Mouse (Mus musculus) G1E (cell line): ENCODE measurements around the gene Phox2a. TPM values are rescaled to one million over a fixed set of nuclear protein-coding genes. Genes with fewer than 3 reads are reported as not detected.

Experiments used
- ATAC-seq: 2 replicates; pipeline ENCODE4 v1.8.0; 2016; ENCODE audit warnings: mild to moderate bottlenecking; ENCODE audit not compliant: insufficient number of reproducible peaks, poor library complexity, low FRiP score, severe bottlenecking; ENCODE audit errors: extremely low read depth
- DNase-seq: peaks from one replicate; pipeline ENCODE4 v3.0.0; 2012; ENCODE audit warnings: low spot score
- H3K27me3 ChIP-seq: 2 replicates; pipeline ENCODE4 v1.6.1; 2012; ENCODE audit warnings: mild to moderate bottlenecking, low read length, inconsistent platforms; ENCODE audit not compliant: insufficient read depth
- H3K36me3 ChIP-seq: replicated peaks from 2 replicates; pipeline ENCODE3; 2012; ENCODE audit warnings: mild to moderate bottlenecking, inconsistent platforms
- H3K4me1 ChIP-seq: 2 replicates; pipeline ENCODE4 v1.6.1; 2012; ENCODE audit warnings: low read depth, low read length, inconsistent platforms, mixed read lengths; ENCODE audit not compliant: insufficient read depth
- H3K4me3 ChIP-seq: 2 replicates; pipeline ENCODE4 v1.5.1; 2012; ENCODE audit warnings: low read depth, mild to moderate bottlenecking, inconsistent platforms, low read length, moderate library complexity, mixed read lengths
- H3K9me3 ChIP-seq: replicated peaks from 2 replicates; pipeline ENCODE4 v1.6.1; 2012; ENCODE audit warnings: inconsistent platforms
- CTCF ChIP-seq: IDR thresholded peaks from 2 replicates; pipeline ENCODE4 v1.5.1; 2012; ENCODE audit warnings: low read depth, low read length, inconsistent platforms, mixed read lengths
- GATA1 ChIP-seq: IDR thresholded peaks from 2 replicates; pipeline ENCODE4 v1.6.1; 2012; ENCODE audit warnings: borderline replicate concordance, low read length, inconsistent platforms, mixed read lengths
- GATA2 ChIP-seq: IDR thresholded peaks from 2 replicates; pipeline ENCODE4 v1.6.1; 2012; ENCODE audit warnings: low read depth, low read length, inconsistent platforms, borderline replicate concordance
- POLR2AphosphoS5 ChIP-seq: IDR thresholded peaks from 2 replicates; pipeline ENCODE4 v1.6.1; 2012; ENCODE audit warnings: low read depth, low read length, inconsistent platforms; ENCODE audit not compliant: insufficient replicate concordance
- TAL1 ChIP-seq: conservative IDR thresholded peaks from 2 replicates; pipeline ENCODE4 v1.6.1; 2012; ENCODE audit warnings: low read depth, low read length, inconsistent platforms, mixed read lengths
- polyA plus RNA-seq: library from polyadenylated mRNA; stranded (reverse); fragments of >175 nt; gene quantifications from 2 replicates; pipeline ENCODE4 v1.2.3, GENCODE M21; 2012
- total RNA-seq, 2 experiments: library from RNA; stranded (forward) in 1 of 2; stranded (reverse) in 1 of 2; fragments of 200-1000 nt in 1 of 2; fragments of >200 nt in 1 of 2; fragmentation: Nextera tagmentation in 1 of 2; gene quantifications; 2 replicates each; pipeline ENCODE4 v1.2.3; 2014 to 2017

The Phox2a gene
- total and polyA plus RNA-seq, 3 experiments, result 0.27 TPM; not detected in 2

DNA sequence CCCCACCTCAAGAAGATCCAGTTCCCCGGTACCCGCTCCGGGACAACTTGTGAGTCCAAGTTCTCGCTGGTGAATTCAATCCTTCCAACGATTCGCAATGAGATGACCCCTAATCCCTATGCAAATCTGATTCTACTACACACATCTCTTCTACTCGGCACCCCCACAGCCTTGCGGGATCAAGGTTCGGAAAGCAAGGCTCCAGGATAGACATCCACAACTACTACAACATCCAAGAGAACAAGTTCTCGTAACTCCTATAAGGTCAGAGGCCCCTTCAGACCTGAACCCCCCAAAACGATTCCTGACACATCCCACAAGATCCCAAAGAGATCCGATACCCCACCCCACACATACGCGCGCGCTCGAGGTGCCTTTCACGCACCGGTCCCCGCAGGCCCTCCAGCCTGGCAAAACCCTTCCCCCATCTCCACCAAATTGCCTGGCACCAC lies 19.1 kb downstream of the Phox2a start:
- no peak for DNase-seq
- Histone ChIP-seq H3K4me1 (peaks cover 26% of the 10 kb centered on the region), H3K27me3 (peaks cover 15% of the 10 kb centered on the region), H3K9me3 (no peaks in the 10 kb centered on the region), H3K4me3 (peak overlapping the region; percentile 80), H3K36me3 (peaks cover 32% of the 10 kb centered on the region)
- ATAC-seq, result no peak
- TF ChIP-seq CTCF, result no peak
- no peak for TF ChIP-seq GATA2
- TF ChIP-seq GATA1, result no peak
- no peak for TF ChIP-seq POLR2AphosphoS5
- no peak for TF ChIP-seq TAL1

DNA sequence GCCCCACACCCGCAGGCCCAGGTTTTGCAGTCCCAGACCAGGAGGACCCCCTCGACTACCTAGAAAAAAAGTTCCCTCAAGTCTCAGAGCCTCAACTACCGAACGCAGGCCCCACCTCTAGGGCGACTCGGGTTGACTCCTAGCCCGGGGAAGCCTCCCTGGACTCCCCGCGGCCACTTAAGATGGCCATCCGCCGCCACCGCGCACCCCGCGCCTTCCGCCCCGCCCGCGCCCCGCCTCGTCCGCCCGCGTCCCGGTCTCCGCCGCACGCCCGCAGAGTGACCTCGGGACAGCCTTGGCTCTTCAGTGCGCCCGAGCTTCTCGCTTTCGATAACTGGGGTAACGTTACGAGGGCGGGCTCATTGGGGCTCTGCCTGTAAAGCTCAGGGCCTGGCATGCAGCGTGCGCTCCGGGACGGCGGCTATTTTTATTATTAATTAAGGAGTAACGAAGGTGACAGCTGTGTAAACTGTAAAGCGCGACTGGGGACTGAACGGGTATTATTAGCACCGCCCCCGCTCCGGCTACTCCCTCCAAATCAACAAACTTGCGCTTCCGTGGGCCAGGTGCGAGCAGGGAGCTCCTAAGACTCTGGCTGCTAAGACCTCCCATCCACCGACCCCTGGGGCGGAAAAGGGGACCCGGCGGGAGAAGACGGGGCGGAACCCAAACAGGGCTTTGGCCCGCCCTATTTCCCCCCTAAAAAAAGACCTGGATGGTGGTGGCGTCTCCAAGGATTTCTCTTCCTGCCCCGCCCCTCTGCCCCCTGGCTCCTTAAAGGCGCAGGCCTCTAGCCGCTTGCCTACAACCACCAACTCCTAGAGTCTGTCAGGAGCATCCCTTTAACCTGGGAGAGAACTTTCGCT lies 19.7 kb downstream of the Phox2a start, which contains the start of gene Inppl1:
Inppl1 (minus strand) TSS at position 624 of the 866 bp plus-strand sequence.
- Histone ChIP-seq H3K36me3 (peaks cover 25% of the 10 kb centered on the region), H3K27me3 (peaks cover 15% of the 10 kb centered on the region), H3K4me3 (peak within 1 kb of the TSS; percentile 80), H3K9me3 (no peaks in the 10 kb centered on the region), H3K4me1 (peaks cover 26% of the 10 kb centered on the region)
- TF ChIP-seq POLR2AphosphoS5 (no peak), GATA1 (no peak), GATA2 (no peak), CTCF (no peak), TAL1 (no peak)
- ATAC-seq (0 out of 2 replicates have a peak, but pooled peaks have one; percentile 29), DNase-seq (peak; percentile 65)

DNA sequence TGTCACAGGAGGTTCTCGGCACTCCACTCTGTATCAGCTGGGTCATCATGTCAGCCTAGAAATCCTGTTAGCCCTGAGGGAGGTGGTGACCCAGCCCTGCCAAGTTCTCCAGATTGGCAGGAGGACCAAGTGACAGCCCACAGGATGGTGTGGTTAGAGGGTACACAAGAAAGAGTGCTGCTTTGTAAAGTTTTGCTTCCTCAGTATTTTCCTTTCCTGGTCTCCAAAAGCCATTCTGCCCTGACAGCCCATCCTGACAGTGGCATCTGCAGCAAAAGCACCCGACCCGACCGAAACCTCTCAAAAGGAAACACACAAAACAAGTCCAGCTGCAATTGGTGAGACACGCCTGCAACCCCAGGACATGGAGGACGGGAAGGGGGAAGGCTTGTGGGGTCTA lies 26.1 kb downstream of the Phox2a start:
- Histone ChIP-seq H3K36me3 (no peaks in the 10 kb centered on the region), H3K27me3 (peaks cover 23% of the 10 kb centered on the region), H3K4me1 (peaks cover 3% of the 10 kb centered on the region), H3K4me3 (no peak overlapping the region), H3K9me3 (no peaks in the 10 kb centered on the region)
- no peak for ATAC-seq
- no peak for DNase-seq
- TF ChIP-seq GATA2 (no peak), POLR2AphosphoS5 (no peak), CTCF (no peak), GATA1 (no peak), TAL1 (no peak)

DNA sequence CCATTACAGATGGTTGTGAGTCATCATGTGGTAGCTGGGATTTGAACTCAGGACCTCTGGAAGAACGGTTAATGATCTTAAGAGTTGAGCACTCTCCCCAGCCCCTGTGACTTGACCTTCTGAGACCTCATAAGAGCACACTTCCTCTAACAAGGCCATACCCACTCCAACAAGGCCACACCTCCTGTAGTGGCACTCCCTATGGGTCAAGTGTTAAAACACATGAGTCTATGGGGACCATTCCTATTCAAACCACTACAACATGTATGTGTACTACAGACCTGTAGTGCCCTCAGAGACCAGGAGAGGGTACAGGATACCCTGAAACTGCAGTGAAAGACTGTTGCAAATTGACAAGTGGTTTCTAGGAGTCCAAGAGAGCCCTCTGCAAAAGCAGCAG lies 29.8 kb downstream of the Phox2a start:
- Histone ChIP-seq H3K27me3 (peaks cover 19% of the 10 kb centered on the region), H3K36me3 (no peaks in the 10 kb centered on the region), H3K4me3 (no peak overlapping the region), H3K9me3 (no peaks in the 10 kb centered on the region), H3K4me1 (peaks cover 3% of the 10 kb centered on the region)
- TF ChIP-seq CTCF (no peak), TAL1 (no peak), GATA2 (no peak), GATA1 (no peak), POLR2AphosphoS5 (no peak)
- no peak for DNase-seq
- ATAC-seq, result no peak

DNA sequence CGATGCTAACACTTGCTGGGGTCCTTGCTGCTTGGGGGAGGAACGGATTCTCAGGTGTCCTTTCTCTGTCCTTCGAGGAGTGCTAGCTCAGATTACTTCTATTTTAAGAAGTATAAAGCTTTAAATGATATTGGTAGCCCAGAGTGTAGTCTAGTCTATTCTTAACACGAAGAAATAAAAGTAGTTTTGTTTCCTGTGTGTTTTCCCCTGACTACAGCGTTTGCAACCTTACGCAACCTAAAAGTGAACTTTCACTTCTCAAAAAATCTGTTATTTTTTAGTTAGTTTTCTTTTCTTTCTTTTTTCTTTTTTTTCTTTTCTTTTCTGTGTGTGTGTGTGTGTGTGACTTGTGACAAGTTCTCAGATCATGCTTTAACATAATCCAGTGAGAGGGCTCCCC lies 33.6 kb downstream of the Phox2a start:
- Histone ChIP-seq H3K36me3 (no peaks in the 10 kb centered on the region), H3K9me3 (no peaks in the 10 kb centered on the region), H3K27me3 (peaks cover 11% of the 10 kb centered on the region), H3K4me3 (no peak overlapping the region), H3K4me1 (no peaks in the 10 kb centered on the region)
- DNase-seq (no peak), ATAC-seq (no peak)
- TF ChIP-seq GATA1 (no peak), POLR2AphosphoS5 (no peak), CTCF (no peak), GATA2 (no peak), TAL1 (no peak)

DNA sequence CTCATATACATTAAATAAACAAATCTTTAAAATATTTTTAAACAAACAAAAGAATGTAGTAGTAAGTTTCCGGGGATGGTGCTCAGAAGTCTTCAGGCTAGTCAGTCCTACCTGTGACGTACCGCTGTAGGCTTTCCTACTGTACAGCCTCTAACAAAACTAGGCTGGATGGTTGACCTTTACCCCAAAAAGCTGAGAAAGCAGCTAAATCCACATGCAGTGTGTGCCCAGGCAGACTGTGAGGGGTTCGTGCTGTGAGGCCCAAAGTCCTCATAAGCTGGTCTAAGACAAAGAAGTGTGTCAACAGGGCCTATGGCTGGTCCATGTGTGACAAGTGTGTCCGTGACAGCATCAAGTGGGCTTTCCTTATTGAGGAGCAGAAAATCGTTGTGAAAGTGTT lies 34.7 kb downstream of the Phox2a start:
- DNase-seq (no peak), ATAC-seq (no peak)
- TF ChIP-seq CTCF, result no peak
- TF ChIP-seq GATA2, result no peak
- TF ChIP-seq TAL1, result no peak
- no peak for TF ChIP-seq GATA1
- TF ChIP-seq POLR2AphosphoS5, result no peak

More for the DNA sequence above, 34.7 kb downstream of the Phox2a start:
- H3K4me1 ChIP-seq, result no peaks in the 10 kb centered on the region
- H3K9me3 ChIP-seq, result no peaks in the 10 kb centered on the region
- no peaks in the 10 kb centered on the region for H3K36me3 ChIP-seq
- H3K4me3 ChIP-seq, result no peak overlapping the region
- H3K27me3 ChIP-seq, result peaks cover 15% of the 10 kb centered on the region
